Mouse (Mus musculus) lung, adult 2 months (tissue): Measurements from ENCODE around the gene Tram2. TPM values are rescaled to one million over a fixed set of nuclear protein-coding genes. Genes with fewer than 3 reads are reported as not detected.
A peak's percentile ranks its signal among the peaks of the same experiment; 100 is the strongest.

Experiments used
- DNase-seq: peaks from one replicate; pipeline ENCODE4 v3.0.0; 2022
- H3K4me1 ChIP-seq: fragments of 200-500 bp; 2 replicates; pipeline ENCODE4 v1.6.1; 2011; ENCODE audit warnings: low read length; ENCODE audit not compliant: control insufficient read depth, insufficient read depth
- H3K4me3 ChIP-seq: fragments of 200-500 bp; replicated peaks from 2 replicates; pipeline ENCODE3; 2011; ENCODE audit warnings: low read depth, mild to moderate bottlenecking, control low read depth, low read length; ENCODE audit errors: extremely low read depth
- CTCF ChIP-seq: fragments of 200-500 bp; IDR thresholded peaks from 2 replicates; pipeline ENCODE4 v1.5.1; 2011; ENCODE audit warnings: mild to moderate bottlenecking, low read length, control low read depth; ENCODE audit not compliant: insufficient read depth
- POLR2A ChIP-seq: fragments of 200-500 bp; IDR thresholded peaks from 2 replicates; pipeline ENCODE4 v1.6.1; 2011; ENCODE audit warnings: low read depth, mild to moderate bottlenecking, control low read depth, low read length, borderline replicate concordance; ENCODE audit errors: extremely low read depth
- WGBS: fragments of 180-500 bp; shearing (Covaris S2); methylation state at CpG from one replicate; pipeline ENCODE4 v1.1.7; 2018; 5-methylcytosine and 5-hydroxymethylcytosine counted together
- polyA plus RNA-seq: library from polyadenylated mRNA; depleted of rRNA; stranded (reverse); fragments of >200 nt; gene quantifications from 2 replicates; pipeline ENCODE4 v1.2.3, GENCODE M21; 2012

Gene Tram2
- polyA plus RNA-seq, 1 experiment = 12.9 TPM

GRCm38 (mm10) chr1:21004596-21004995 is 74.4 kb downstream of the Tram2 start:
- TF ChIP-seq CTCF (no peak), POLR2A (no peak)
- WGBS = 68% methylated on average over 8 of the region's 8 CpGs

DNA sequence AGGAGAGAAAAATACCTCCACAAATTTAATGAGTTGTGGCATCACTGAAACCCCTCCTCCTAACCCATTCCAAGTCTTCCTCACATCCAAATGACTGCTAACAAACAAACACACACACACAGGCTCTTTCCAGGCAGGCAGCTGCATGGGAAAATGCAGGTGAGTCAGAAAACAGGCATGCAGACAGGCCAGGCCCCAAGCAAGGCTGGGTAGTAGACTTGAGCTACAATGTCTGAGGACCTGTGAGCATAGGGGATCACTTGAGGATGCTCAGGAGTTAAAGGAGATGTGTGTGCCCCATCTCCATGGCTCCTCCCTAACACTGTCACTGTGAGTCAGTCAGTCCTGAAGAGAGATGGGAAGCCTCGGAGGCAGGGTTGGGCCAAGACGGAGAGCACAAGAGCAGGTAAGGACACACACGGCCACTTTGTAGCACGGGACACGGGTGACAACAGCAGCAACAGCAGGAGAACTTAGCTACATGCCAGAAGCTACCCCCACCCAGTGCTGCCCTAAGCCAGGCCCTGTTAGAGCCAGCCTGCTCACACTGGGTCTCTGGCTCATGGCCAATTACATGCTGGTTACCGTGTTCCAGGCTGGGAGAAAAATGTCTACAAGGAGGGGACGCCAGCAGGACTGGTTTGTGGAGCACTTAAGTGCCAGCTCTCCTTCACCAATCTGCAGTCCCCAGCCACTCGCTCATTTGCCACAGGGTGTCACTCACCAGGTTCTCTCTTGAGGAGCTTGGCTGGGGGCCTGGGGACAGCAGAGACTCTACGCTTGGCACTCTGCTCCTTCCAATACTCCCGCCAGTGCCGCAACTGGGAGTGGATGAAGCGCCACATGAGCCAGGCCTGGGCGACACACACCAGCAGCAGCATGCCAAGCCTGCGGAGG is 76.5 kb downstream of the Tram2 start:
- 66% methylated on average over 14 of the region's 14 CpGs for WGBS
- no peak for TF ChIP-seq POLR2A
- TF ChIP-seq CTCF = no peak
- Histone ChIP-seq H3K4me3 (no peak overlapping the region), H3K4me1 (peaks cover 10% of the 10 kb centered on the region)
- peak; percentile 36 for DNase-seq

More at GRCm38 (mm10) chr1:21004596-21004995, 74.4 kb downstream of the Tram2 start:
- no peak overlapping the region for H3K4me3 ChIP-seq
- H3K4me1 ChIP-seq = peaks cover 12% of the 10 kb centered on the region
- no peak for DNase-seq

GRCm38 (mm10) chr1:20997881-20998389 is 81.1 kb downstream of the Tram2 start:
- TF ChIP-seq POLR2A = no peak
- TF ChIP-seq CTCF = no peak
- H3K4me3 ChIP-seq = no peak overlapping the region
- WGBS = 42% methylated on average over 13 of the region's 13 CpGs
- no peak for DNase-seq
- peaks cover 24% of the 10 kb centered on the region for H3K4me1 ChIP-seq

DNA sequence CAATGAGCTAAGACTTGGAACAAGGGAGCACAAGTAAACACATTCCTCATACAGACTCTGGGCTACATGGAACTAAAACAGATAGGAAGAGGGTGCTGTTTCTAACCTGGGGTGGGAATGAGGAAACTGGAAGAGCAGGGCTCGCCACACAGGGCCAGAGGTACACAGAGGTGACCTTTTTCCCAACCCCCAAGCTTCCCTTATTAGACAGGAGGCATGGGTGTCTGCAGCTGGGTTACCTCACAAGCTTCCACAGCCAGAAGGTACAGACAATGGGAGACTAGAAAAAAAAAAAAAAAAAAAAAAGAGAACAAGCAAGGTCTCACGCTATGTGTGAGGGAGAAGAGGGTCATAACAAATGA is 81.7 kb downstream of the Tram2 start:
- no peak for TF ChIP-seq POLR2A
- no peak for TF ChIP-seq CTCF
- no peak for DNase-seq
- 37% methylated on average over 2 of the region's 2 CpGs for WGBS
- Histone ChIP-seq H3K4me1 (peaks cover 23% of the 10 kb centered on the region), H3K4me3 (no peak overlapping the region)

DNA sequence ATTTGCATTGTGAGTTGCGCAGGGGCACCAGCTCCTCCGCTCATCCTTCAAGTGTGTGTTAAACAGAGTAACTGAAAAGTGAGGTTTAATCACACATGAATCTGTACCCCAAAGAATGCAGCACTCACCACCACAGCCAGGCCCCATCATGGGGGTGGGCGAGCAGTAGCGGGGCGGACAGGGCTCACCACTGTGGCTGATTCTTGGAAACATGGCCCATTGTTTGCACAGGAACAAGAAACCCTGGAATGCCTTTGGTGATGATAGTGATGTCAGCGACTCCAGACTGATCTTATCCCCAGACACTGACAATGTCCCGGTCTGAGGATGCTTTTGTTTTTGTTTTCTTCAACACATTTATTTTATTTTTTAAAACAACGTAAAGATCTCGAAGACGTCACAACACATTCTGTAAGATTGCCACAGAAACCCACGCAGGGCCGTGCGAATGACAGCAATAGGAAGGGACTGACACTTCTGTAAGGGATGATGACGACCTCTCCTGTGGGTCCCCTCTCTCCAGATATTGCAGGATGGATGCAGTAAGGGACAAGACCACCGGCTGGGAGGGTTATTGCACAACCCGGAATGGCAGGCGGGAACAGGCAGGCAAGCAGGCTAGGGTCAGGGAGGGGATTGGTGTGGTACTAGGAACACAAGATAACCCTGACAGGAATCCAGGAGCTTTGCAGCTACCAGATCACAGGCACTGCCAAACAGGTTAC is 82.3 kb downstream of the Tram2 start:
- DNase-seq = no peak
- peaks cover 23% of the 10 kb centered on the region for H3K4me1 ChIP-seq
- TF ChIP-seq POLR2A (no peak), CTCF (no peak)
- 45% methylated on average over 17 of the region's 17 CpGs for WGBS
- no peak overlapping the region for H3K4me3 ChIP-seq

DNA sequence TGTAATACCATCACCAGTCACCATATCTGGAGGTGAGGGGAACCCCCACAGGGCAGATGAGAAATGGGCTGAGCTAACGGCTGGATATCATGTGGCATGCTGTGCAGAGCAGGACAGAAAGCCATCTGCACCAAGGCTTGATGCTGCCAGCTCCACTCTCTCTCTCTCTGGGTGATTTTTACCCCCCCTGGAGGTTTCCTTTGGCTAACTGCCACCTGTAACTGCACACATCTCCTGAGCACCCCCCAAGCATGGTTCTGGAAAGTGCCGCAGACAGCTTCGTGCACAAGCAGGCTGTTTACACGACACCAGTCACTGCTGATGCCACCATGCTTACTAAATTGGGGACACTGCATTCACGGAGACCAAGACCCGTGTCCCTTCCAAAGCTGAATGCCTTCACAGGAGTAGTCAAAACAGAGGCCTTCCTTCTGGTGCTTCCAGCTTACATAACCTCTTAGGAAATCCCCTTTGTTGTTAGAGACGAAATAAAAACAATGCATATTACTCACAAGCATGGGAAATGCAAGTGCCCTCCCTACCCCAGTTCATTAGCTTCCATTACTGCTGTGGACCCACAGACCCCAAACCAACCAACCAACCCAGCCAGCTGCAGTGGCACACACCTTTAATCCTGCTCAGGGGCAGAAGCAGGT is 83.6 kb downstream of the Tram2 start:
- TF ChIP-seq CTCF = no peak
- no peak for TF ChIP-seq POLR2A
- 23% methylated on average over 7 of the region's 7 CpGs for WGBS
- Histone ChIP-seq H3K4me1 (peaks cover 23% of the 10 kb centered on the region), H3K4me3 (no peak overlapping the region)
- peak; percentile 34 for DNase-seq

DNA sequence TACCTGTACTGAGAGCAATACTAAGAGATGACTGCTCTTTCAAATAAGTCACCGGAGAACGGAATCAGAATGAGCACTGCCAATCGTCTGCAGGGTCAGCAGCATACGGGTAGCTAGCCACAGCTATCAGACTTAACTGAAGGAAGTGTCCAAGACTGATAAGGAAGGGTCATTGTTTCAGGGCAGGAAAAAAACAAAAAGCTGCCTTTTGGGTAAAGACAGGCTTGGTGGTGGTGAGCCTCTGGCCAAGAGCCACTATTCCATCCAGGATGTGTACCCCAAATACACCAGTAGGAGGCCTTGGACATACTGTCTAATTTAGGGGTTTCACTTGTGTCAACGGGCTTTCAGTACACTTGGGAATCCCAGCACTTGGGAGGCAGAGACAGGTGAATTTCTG is 84.7 kb downstream of the Tram2 start:
- DNase-seq = no peak
- 68% methylated on average over 5 of the region's 5 CpGs for WGBS
- Histone ChIP-seq H3K4me1 (peaks cover 23% of the 10 kb centered on the region), H3K4me3 (no peak overlapping the region)
- no peak for TF ChIP-seq POLR2A
- TF ChIP-seq CTCF = no peak

DNA sequence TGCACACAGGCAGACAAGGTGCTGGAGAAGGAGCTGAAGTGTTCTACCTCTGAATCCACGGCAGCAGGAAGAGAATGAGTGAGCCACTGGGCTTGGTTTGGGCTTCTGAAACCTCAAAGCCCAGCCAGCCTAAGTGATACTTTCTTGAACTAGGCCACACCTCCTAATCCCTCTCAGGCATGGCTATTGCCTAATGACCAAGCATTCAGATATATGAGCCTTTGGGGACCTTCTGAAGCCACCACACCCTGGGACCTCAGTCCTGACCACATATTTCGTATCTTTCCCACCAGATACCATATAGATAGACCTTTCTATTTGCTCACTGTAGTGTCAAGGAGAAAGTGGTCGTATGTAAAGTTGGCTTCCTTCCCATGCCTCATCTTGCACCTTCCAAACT is 85.3 kb downstream of the Tram2 start:
- WGBS = 78% methylated on average over 3 of the region's 3 CpGs
- TF ChIP-seq CTCF (no peak), POLR2A (no peak)
- no peak for DNase-seq
- H3K4me3 ChIP-seq = no peak overlapping the region
- peaks cover 23% of the 10 kb centered on the region for H3K4me1 ChIP-seq

- no peak overlapping the region for H3K4me3 ChIP-seq
- TF ChIP-seq POLR2A (no peak), CTCF (no peak)
- DNase-seq = no peak
- WGBS = 80% methylated on average over 11 of the region's 11 CpGs
- H3K4me1 ChIP-seq = no peaks in the 10 kb centered on the region; the same call in 1 of the 2 replicates
These were observed 89.5 kb downstream of the Tram2 start for GRCm38 (mm10) chr1:20989461-20990083.
